Mouse (Mus musculus): ENCODE data around the gene Fam217a.
A peak's percentile ranks its signal among the peaks of the same experiment; 100 is the strongest.
"Not testable (repeated sequence)": the region's sequence is repeated elsewhere in the genome, so short reads cannot be mapped to it uniquely, and the experiment has no call there.

Gene Fam217a

GRCm38 (mm10) chr13:34924210-34924609, at the start of gene Fam217a, which contains the start of gene 4933417A18Rik:
Gene Fam217a (minus strand): TSS chr13:34924310.
Gene 4933417A18Rik (plus strand): TSS chr13:34924409.
- no peak for DNase-seq (ENCODE audit: low read depth, low spot score)

- no peak for DNase-seq (ENCODE audit: low read depth, low spot score)
These were observed 49.7 kb upstream of the Fam217a start for GRCm38 (mm10) chr13:34973770-34974169.

- peak; percentile 37 for DNase-seq (ENCODE audit: low read depth, low spot score)
These were observed 49.0 kb upstream of the Fam217a start for GRCm38 (mm10) chr13:34973149-34973548.

- not testable (repeated sequence) for DNase-seq (ENCODE audit: low read depth, low spot score)
These were observed 48.3 kb upstream of the Fam217a start for GRCm38 (mm10) chr13:34972456-34972855.

GRCm38 (mm10) chr13:34965647-34966046, 41.5 kb upstream of the Fam217a start:
- DNase-seq (ENCODE audit: low read depth, low spot score), result not testable (repeated sequence)

- no peak for DNase-seq (ENCODE audit: low read depth, low spot score)
These were observed 40.8 kb upstream of the Fam217a start for GRCm38 (mm10) chr13:34964866-34965265.

GRCm38 (mm10) chr13:34964419-34964818, 40.3 kb upstream of the Fam217a start:
- DNase-seq (ENCODE audit: low read depth, low spot score), result no peak

GRCm38 (mm10) chr13:34963511-34964397, 39.6 kb upstream of the Fam217a start, which contains the start of gene Eci3:
Gene Eci3 (minus strand): TSS chr13:34963810.
- peak; percentile 29 for DNase-seq (ENCODE audit: low read depth, low spot score)

GRCm38 (mm10) chr13:34960996-34961770, 37.1 kb upstream of the Fam217a start:
- no peak for DNase-seq (ENCODE audit: low read depth, low spot score)

GRCm38 (mm10) chr13:34958158-34958557, 34.0 kb upstream of the Fam217a start:
- not testable (repeated sequence) for DNase-seq (ENCODE audit: low read depth, low spot score)

- DNase-seq (ENCODE audit: low read depth, low spot score), result no peak
These were observed 32.8 kb upstream of the Fam217a start for GRCm38 (mm10) chr13:34956901-34957300.

GRCm38 (mm10) chr13:34951437-34951836, 27.3 kb upstream of the Fam217a start:
- not testable (repeated sequence) for DNase-seq (ENCODE audit: low read depth, low spot score)

- DNase-seq (ENCODE audit: low read depth, low spot score), result no peak
These were observed 18.3 kb upstream of the Fam217a start for GRCm38 (mm10) chr13:34942370-34942769.

GRCm38 (mm10) chr13:34934931-34935644, 11.0 kb upstream of the Fam217a start:
- no peak for DNase-seq (ENCODE audit: low read depth, low spot score)

- DNase-seq (ENCODE audit: low read depth, low spot score), result no peak
These were observed 7.5 kb downstream of the Fam217a start for GRCm38 (mm10) chr13:34916520-34917167.

- DNase-seq (ENCODE audit: low read depth, low spot score), result no peak
These were observed 9.5 kb downstream of the Fam217a start for GRCm38 (mm10) chr13:34914614-34915013.

- DNase-seq (ENCODE audit: low read depth, low spot score), result no peak
These were observed 31.2 kb downstream of the Fam217a start for GRCm38 (mm10) chr13:34892871-34893270.

GRCm38 (mm10) chr13:34876481-34876880, 47.6 kb downstream of the Fam217a start:
- DNase-seq (ENCODE audit: low read depth, low spot score), result no peak

- peak; percentile 38 for DNase-seq (ENCODE audit: low read depth, low spot score)
These were observed 48.2 kb downstream of the Fam217a start for GRCm38 (mm10) chr13:34875741-34876445.

GRCm38 (mm10) chr13:34875166-34875710, 48.9 kb downstream of the Fam217a start, which contains the start of gene Prpf4b:
Gene Prpf4b (plus strand): TSS chr13:34875302.
- peak; percentile 86 for DNase-seq (ENCODE audit: low read depth, low spot score)
